In genomic region chr9:29201163-29202053, GRCm38 (mm10) we compare ENCODE assay signal across 8 mouse cellular contexts.
DNase-seq lines count a peak whose midpoint lies in the region; ATAC-seq lines count a peak whose summit lies in the region.

No protein-coding gene starts in this region.

- intact Hi-C loops in left cerebral cortex, postnatal 25 days (cut with DNase I) = loop anchor here (5.0 to 10.0 kb wide), 3 partner anchors 211 to 443 kb away; no protein-coding TSS in a partner anchor

- no peaks in the 10 kb centered on the region for H3K27me3 ChIP-seq in forebrain, embryonic 11.5 days (ENCODE audit: control insufficient read depth, insufficient read depth, low read length)
- H3K27me3 ChIP-seq in forebrain, embryonic 10.5 days (ENCODE audit: poor library complexity, severe bottlenecking) = peaks cover 7% of the 10 kb centered on the region; the same call in 1 of the 2 replicates
- H3K27me3 ChIP-seq in intestine, embryonic 15.5 days (replicated peaks) = no peaks in the 10 kb centered on the region

- no peak overlapping the region for H3K9ac ChIP-seq in forebrain, embryonic 11.5 days (ENCODE audit: low read length)
- no peak overlapping the region for H3K9ac ChIP-seq in intestine, embryonic 15.5 days

- peak; percentile 60 for DNase-seq in forebrain, embryonic 11.5 days (ENCODE audit: low spot score)
- DNase-seq in forebrain, embryonic 10.5 days (ENCODE audit: extremely low spot score, low spot score) = no peak
- peak; percentile 82 to 86 for DNase-seq in cerebellum, adult 18-20 months
- peak; percentile 30 to 36 for DNase-seq in frontal cortex, postnatal 14 days (ENCODE audit: low spot score in 2 of 2)
- peak; percentile 58 to 70 for DNase-seq in left cerebral cortex, postnatal 25 days (ENCODE audit: low spot score in 2 of 2)
- peak; percentile 45 for DNase-seq in retina, adult 2 months (ENCODE audit: low read depth, low spot score)
- no peak for DNase-seq in urinary bladder, postnatal 36 days (ENCODE audit: low spot score in 2 of 2)

- H3K9me3 ChIP-seq in forebrain, embryonic 11.5 days (ENCODE audit: control insufficient read depth, low read length) = no peaks in the 10 kb centered on the region
- H3K9me3 ChIP-seq in forebrain, embryonic 10.5 days = no peaks in the 10 kb centered on the region
- no peaks in the 10 kb centered on the region for H3K9me3 ChIP-seq in intestine, embryonic 15.5 days

- ATAC-seq in forebrain, embryonic 11.5 days (replicated peaks; ENCODE audit: low FRiP score) = no peak
- ATAC-seq in intestine, embryonic 15.5 days = peak; percentile 80

- no peaks in the 10 kb centered on the region for H3K4me1 ChIP-seq in forebrain, embryonic 11.5 days (replicated peaks; ENCODE audit: control insufficient read depth, insufficient read depth, low read length)
- no peaks in the 10 kb centered on the region for H3K4me1 ChIP-seq in forebrain, embryonic 10.5 days
- no peaks in the 10 kb centered on the region for H3K4me1 ChIP-seq in intestine, embryonic 15.5 days (replicated peaks)

- no peak overlapping the region for H3K4me3 ChIP-seq in forebrain, embryonic 11.5 days (ENCODE audit: low read depth, low read length)
- no peak overlapping the region for H3K4me3 ChIP-seq in forebrain, embryonic 10.5 days
- H3K4me3 ChIP-seq in intestine, embryonic 15.5 days (replicated peaks) = no peak overlapping the region

- 72% methylated on average over 14 of the region's 14 CpGs for WGBS in forebrain, embryonic 11.5 days
- WGBS in forebrain, embryonic 10.5 days = 78% methylated on average over 14 of the region's 14 CpGs
- WGBS in intestine, embryonic 15.5 days = 40% methylated on average over 14 of the region's 14 CpGs

- no peaks in the 10 kb centered on the region for H3K36me3 ChIP-seq in forebrain, embryonic 11.5 days (ENCODE audit: control insufficient read depth, insufficient read depth, low read length)
- H3K36me3 ChIP-seq in forebrain, embryonic 10.5 days (replicated peaks) = no peaks in the 10 kb centered on the region
- no peaks in the 10 kb centered on the region for H3K36me3 ChIP-seq in intestine, embryonic 15.5 days

- no peak overlapping the region for H3K4me2 ChIP-seq in forebrain, embryonic 11.5 days (ENCODE audit: low read depth, low read length, severe bottlenecking)
- H3K4me2 ChIP-seq in intestine, embryonic 15.5 days (replicated peaks) = no peak overlapping the region

- H3K27ac ChIP-seq in forebrain, embryonic 11.5 days (ENCODE audit: low read depth, low read length) = no peak overlapping the region
- no peak overlapping the region for H3K27ac ChIP-seq in forebrain, embryonic 10.5 days
- no peak overlapping the region for H3K27ac ChIP-seq in intestine, embryonic 15.5 days

Comparison
In these comparisons a context has a peak if more than half of its experiments do, and no peak if none do; other contexts are left out.
1. DNase-seq: peak in forebrain, embryonic 11.5 days (single experiment), cerebellum, adult 18-20 months (2 of 2), frontal cortex, postnatal 14 days (2 of 2), left cerebral cortex, postnatal 25 days (2 of 2) and retina, adult 2 months (single experiment); none in forebrain, embryonic 10.5 days (single experiment) and urinary bladder, postnatal 36 days (0 of 2).